Mouse (Mus musculus) neutrophil, adult 59 days (primary cell): ENCODE measurements around the gene Aup1. TPM values are rescaled to one million over a fixed set of nuclear protein-coding genes. Genes with fewer than 3 reads are reported as not detected.

Experiments
- total RNA-seq, 2 experiments: library from RNA; stranded (reverse); gene quantifications; 1 replicate in 1 of 2; 2 replicates in 1 of 2; pipeline ENCODE4 v1.2.4; 2023

Aup1 gene
- total RNA-seq: 100 to 1,000 TPM; 211 to 234 TPM

GRCm38 (mm10) chr6:83054074-83054851, at the start of gene Aup1:
Gene Aup1 (plus strand): TSS chr6:83054521.

GRCm38 (mm10) chr6:83033249-83034185, 20.8 kb upstream of the Aup1 start, which contains the start of the genes Dok1 and Loxl3:
Gene Dok1 (minus strand): TSS chr6:83033471.
Gene Loxl3 (plus strand): TSS chr6:83034173.

GRCm38 (mm10) chr6:83054871-83055431, 630 bp downstream of the Aup1 start, which contains the start of gene Htra2:
Gene Htra2 (minus strand): TSS chr6:83055273.

GRCm38 (mm10) chr6:83057790-83058189, 3.5 kb downstream of the Aup1 start, which contains the start of gene Dqx1:
Gene Dqx1 (plus strand): TSS chr6:83057844.

DNA sequence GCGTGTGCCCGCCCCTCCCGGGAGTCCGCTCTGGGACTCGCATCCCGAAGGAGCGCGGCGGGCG, 15.8 kb downstream of the Aup1 start, which contains the start of gene Tlx2:
Gene Tlx2 (minus strand): TSS at position 47 of the 64 bp plus-strand sequence.

GRCm38 (mm10) chr6:83077630-83078323, 23.5 kb downstream of the Aup1 start, which contains the start of gene Pcgf1:
Gene Pcgf1 (plus strand): TSS chr6:83077869.

GRCm38 (mm10) chr6:83086121-83087035, 32.1 kb downstream of the Aup1 start, which contains the start of gene Lbx2:
Gene Lbx2 (plus strand): TSS chr6:83086367.

DNA sequence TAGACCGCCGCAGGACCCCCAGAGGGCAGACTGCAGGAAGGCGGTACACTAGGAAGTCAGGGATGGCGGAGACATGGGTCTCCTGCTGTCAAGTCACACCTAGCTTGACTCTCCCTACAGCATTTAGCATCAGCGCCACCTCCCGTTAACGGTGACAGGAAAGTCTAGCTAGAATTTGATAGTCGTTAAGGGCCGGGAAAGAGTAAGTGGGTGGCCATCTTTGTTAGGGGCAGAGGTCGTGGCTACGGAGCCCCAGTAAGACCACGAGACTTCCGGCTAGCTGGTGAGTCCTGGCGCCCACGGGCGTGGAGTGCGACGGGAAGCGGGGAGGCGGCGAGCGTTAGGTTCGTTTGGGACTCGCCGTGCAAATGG, 47.0 kb downstream of the Aup1 start, which contains the start of the genes Ccdc142 and Gm42688:
Gene Ccdc142 (plus strand): TSS at position 286 of the 372 bp plus-strand sequence.
Gene Gm42688 (plus strand): TSS at position 302 of the 372 bp plus-strand sequence.

Other genes with a start within 250 kb of the Aup1 start
- 10 to 100 TPM; 26.6 to 30.3 TPM for gene Sema4f, start 114.8 kb upstream of the Aup1 start, total RNA-seq
- gene M1ap, start 107.6 kb upstream of the Aup1 start, total RNA-seq: 1 to 10 TPM; 2.8 to 3.6 TPM
- 10 to 100 TPM; 25.4 to 32.9 TPM for gene Dok1, start 21.1 kb upstream of the Aup1 start, total RNA-seq
- under 1 TPM; 0.33 to 0.64 TPM for gene Loxl3, start 20.3 kb upstream of the Aup1 start, total RNA-seq
- gene Htra2, start 752 bp downstream of the Aup1 start, total RNA-seq: 10 to 100 TPM; 46.8 to 56.0 TPM
- 1 to 10 TPM; 5.6 to 5.9 TPM for gene Dqx1, start 3.3 kb downstream of the Aup1 start, total RNA-seq
- gene Tlx2, start 15.8 kb downstream of the Aup1 start, total RNA-seq: not detected
- 10 to 100 TPM; 14.6 to 19.6 TPM for gene Pcgf1, start 23.3 kb downstream of the Aup1 start, total RNA-seq
- gene Lbx2, start 31.8 kb downstream of the Aup1 start, total RNA-seq: under 1 TPM in 1 of 2 experiments, not detected in 1; 0.60 TPM
- gene Ccdc142, start 47.1 kb downstream of the Aup1 start, total RNA-seq: 1 to 10 TPM; 4.9 to 7.7 TPM
- gene Gm42688, start 47.1 kb downstream of the Aup1 start, total RNA-seq: 1 to 10 TPM; 4.2 to 4.9 TPM
- 10 to 100 TPM; 23.8 to 24.2 TPM for gene Mrpl53, start 54.5 kb downstream of the Aup1 start, total RNA-seq
- 10 to 100 TPM; 30.9 to 31.2 TPM for gene Mogs, start 61.0 kb downstream of the Aup1 start, total RNA-seq
- gene Wbp1, start 67.0 kb downstream of the Aup1 start, total RNA-seq: 10 to 100 TPM; 31.6 to 34.0 TPM
- 10 to 100 TPM; 16.4 to 22.2 TPM for gene Ino80b, start 70.9 kb downstream of the Aup1 start, total RNA-seq
- gene Rtkn, start 80.9 kb downstream of the Aup1 start, total RNA-seq: under 1 TPM; 0.46 to 0.78 TPM
- not detected for gene Wdr54, start 101.9 kb downstream of the Aup1 start, total RNA-seq
- gene 1700003E16Rik, start 101.9 kb downstream of the Aup1 start, total RNA-seq: not detected
- 100 to 1,000 TPM; 113 to 130 TPM for gene Dctn1, start 111.4 kb downstream of the Aup1 start, total RNA-seq
- gene Slc4a5, start 165.3 kb downstream of the Aup1 start, total RNA-seq: not detected